Mouse (Mus musculus) stomach, postnatal 0 days (tissue): ENCODE results near the gene Tmem132d.

Experiments used
- CTCF ChIP-seq: IDR thresholded peaks from 2 replicates; pipeline ENCODE4 v1.5.1; 2016; ENCODE audit warnings: antibody characterized with exemption, low read depth, mild to moderate bottlenecking, moderate library complexity
- EP300 ChIP-seq: optimal IDR thresholded peaks from 2 replicates; pipeline ENCODE3; 2016; ENCODE audit warnings: antibody characterized with exemption

- peak; percentile 45 for TF ChIP-seq CTCF
- TF ChIP-seq EP300, result no peak
Observed at GRCm38 (mm10) chr5:128460605-128461004, 27.7 kb upstream of the Tmem132d start.
